Mouse (Mus musculus) bone marrow, adult 2 months (tissue): ENCODE measurements at regions not wholly inside any gene's neighbourhood (a gene's known extent, or its start where the extent isn't known, plus 50 kb on each side); places are given as distances from the start of the nearest gene placed in this dataset.

Experiments
- H3K27ac ChIP-seq: fragments of 200-500 bp; 2 replicates; pipeline ENCODE4 v1.5.1; 2012; ENCODE audit warnings: low read depth, mild to moderate bottlenecking, control low read depth, inconsistent platforms, low read length; ENCODE audit not compliant: control insufficient read depth, poor library complexity, insufficient read depth
- H3K4me1 ChIP-seq: fragments of 200-500 bp; 2 replicates; pipeline ENCODE4 v1.6.1; 2011; ENCODE audit warnings: low read length; ENCODE audit not compliant: control insufficient read depth, insufficient read depth
- H3K4me3 ChIP-seq: fragments of 200-500 bp; replicated peaks from 2 replicates; pipeline ENCODE3; 2011; ENCODE audit warnings: mild to moderate bottlenecking, low read depth, low read length, control low read depth; ENCODE audit not compliant: control insufficient read depth
- CTCF ChIP-seq: fragments of 200-500 bp; IDR thresholded peaks from 2 replicates; pipeline ENCODE4 v1.5.1; 2011; ENCODE audit warnings: low read length, control low read depth; ENCODE audit not compliant: control insufficient read depth, insufficient read depth
- POLR2A ChIP-seq: fragments of 200-500 bp; IDR thresholded peaks from 2 replicates; pipeline ENCODE4 v1.6.1; 2011; ENCODE audit warnings: low read depth, mild to moderate bottlenecking, control low read depth, low read length, borderline replicate concordance; ENCODE audit not compliant: control insufficient read depth
- WGBS: fragments of 180-500 bp; shearing (Covaris S2); methylation state at CpG from one replicate; pipeline ENCODE4 v1.1.7; 2018; 5-methylcytosine and 5-hydroxymethylcytosine counted together

DNA sequence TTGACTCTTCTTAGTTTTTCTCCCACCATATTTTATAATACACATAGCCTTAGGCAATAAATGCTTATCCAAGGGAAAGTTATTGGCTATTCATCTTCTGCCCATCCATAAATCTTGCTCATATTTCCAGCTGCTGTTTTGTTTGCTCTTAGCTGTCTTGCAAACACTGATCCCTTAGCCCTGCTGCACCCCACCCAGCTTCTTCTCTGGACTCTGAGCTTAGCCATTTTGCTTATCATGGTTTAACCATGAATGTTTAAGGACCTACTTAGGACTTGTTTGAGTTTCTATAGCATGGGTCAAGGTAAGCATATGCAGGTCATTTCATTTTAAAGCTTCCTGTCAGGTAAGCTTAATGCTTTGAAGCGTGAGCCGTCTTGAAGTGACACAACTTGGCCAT lies 130.5 kb upstream of the Myo3a start:
- no peak overlapping the region for H3K4me3 ChIP-seq

DNA sequence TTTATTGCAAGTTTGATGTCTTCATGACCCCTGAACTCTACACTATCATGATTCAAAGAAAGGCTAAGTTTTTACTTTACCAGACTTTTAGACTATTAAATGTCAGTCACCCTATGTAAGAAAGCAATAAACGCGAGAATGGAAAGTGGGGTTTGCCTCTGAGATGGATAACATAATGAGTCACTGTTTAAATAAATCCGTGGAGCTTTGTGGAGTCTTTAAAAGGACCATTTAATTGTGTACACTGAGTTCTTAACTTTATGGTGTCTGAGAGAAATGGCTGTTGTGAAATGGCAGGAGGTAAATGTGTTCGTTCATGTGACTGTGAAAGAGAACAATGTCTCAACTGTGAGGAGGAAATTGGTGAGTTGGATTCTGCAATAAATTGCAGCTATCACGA lies 122.2 kb upstream of the Myo3a start:
- H3K4me1 ChIP-seq, result no peaks in the 10 kb centered on the region
- no peak overlapping the region for H3K27ac ChIP-seq
- no peak for TF ChIP-seq POLR2A
- TF ChIP-seq CTCF, result no peak
- 30% methylated on average over 5 of the region's 5 CpGs for WGBS
- no peak overlapping the region for H3K4me3 ChIP-seq

More for the DNA sequence above, 130.5 kb upstream of the Myo3a start:
- Histone ChIP-seq H3K27ac (no peak overlapping the region), H3K4me1 (no peaks in the 10 kb centered on the region)
- WGBS, result 79% methylated on average over 2 of the region's 2 CpGs
- no peak for TF ChIP-seq CTCF

DNA sequence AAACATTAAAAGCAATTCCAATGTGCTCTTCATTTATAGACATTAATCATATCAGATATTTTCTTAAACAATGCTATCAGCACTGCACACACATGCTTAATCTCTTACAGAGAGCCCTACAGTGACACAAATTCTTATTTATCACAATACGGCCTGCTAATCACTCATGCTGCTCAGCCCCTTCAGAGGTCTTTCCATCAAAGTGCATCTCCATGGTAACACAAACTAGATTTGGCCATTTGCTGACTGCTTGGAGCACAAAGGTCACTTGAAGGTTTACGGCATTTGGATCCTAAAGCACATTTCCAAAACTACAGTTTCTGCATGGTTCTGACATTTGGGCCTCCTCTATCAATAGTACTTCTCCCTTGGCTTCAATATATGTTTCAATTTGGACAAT lies 77.6 kb upstream of the Myo3a start:
- no peak for TF ChIP-seq CTCF
- Histone ChIP-seq H3K4me3 (no peak overlapping the region), H3K27ac (no peak overlapping the region), H3K4me1 (no peaks in the 10 kb centered on the region)
- WGBS, result 83% methylated on average over 2 of the region's 2 CpGs

DNA sequence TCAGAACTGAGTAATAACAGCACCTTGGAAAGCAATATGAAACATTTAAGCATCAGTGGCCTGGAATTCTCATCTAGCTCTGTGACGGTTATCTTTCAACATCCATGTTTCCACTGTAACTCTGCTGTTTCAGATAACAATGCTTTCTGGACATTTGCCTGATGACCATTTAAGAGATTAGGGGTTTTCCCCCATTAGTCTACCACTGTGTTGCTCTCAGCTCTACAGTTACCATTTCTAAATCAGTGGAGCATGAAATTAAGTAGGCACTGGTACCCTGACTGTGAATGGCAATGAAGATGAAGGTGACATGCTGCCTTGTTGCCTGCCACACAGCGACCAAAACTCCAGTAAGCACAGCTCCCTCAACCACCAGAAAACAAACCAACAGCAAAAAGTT lies 70.7 kb upstream of the Myo3a start:
- 84% methylated on average over 2 of the region's 2 CpGs for WGBS
- no peak overlapping the region for H3K27ac ChIP-seq
- H3K4me1 ChIP-seq, result no peaks in the 10 kb centered on the region
- H3K4me3 ChIP-seq, result no peak overlapping the region
- no peak for TF ChIP-seq CTCF
- no peak for TF ChIP-seq POLR2A

DNA sequence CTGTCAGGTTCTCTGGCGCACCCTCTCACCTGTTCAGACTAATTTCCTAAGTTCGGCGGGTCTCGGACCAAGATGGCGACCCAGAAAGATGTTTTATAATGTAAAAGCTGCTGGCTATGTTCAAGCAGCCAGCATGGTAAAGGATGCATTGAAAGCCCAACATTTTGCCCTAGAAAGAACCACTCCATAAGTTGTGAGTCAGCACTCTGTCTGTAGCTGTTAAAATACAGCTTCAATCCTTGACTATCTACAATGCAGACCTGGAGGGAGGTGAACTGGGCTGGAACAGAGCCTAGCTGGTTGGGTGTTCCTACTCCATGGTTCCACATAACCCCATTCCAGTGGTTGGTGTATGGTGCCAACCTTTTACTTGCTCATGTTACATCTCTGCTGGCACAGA lies 61.9 kb upstream of the Myo3a start:
- WGBS, result 89% methylated on average over 5 of the region's 5 CpGs
- H3K27ac ChIP-seq, result no peak overlapping the region
- H3K4me1 ChIP-seq, result no peaks in the 10 kb centered on the region
- no peak for TF ChIP-seq POLR2A
- no peak for TF ChIP-seq CTCF
- H3K4me3 ChIP-seq, result no peak overlapping the region

DNA sequence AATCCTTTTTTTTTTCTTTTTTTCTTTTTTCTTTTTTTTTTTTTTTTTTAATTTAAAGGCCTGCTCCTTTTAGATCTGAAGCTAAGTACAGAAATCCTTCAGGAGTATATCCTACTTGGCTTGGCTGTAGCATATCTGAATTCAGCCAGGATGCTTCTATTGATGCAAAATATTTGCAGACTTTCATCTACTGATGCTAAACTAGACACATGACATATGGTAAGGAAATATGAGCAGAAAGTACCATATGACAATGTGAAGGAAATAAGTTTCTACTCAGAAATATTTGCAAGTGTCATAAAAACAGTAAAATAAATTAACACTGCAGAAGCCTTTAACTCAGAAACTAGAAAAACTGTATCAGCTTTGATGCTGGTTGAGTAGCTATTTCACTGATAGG lies 61.4 kb upstream of the Myo3a start:
- TF ChIP-seq CTCF (no peak), POLR2A (no peak)
- H3K4me1 ChIP-seq, result no peaks in the 10 kb centered on the region
- H3K4me3 ChIP-seq, result no peak overlapping the region
- H3K27ac ChIP-seq, result no peak overlapping the region
